In genomic region chr16:4683581-4684456, GRCm38 (mm10) we compare ENCODE assay signal across 8 mouse cellular contexts. TPM values are rescaled to one million over a fixed set of nuclear protein-coding genes. Genes with fewer than 3 reads are reported as not detected.
A peak's percentile ranks its signal among the peaks of the same experiment; 100 is the strongest.
DNase-seq lines count a peak whose midpoint lies in the region; ATAC-seq and TF ChIP-seq lines count a peak whose summit lies in the region.

No protein-coding gene starts in this region.

- TF ChIP-seq POLR2A in CH12.LX (IDR thresholded peaks at IDR 0.05; ENCODE audit: low read depth, low read length): peak; percentile 96

- no peak for TF ChIP-seq CTCF in CH12.LX (conservative IDR thresholded peaks at IDR 0.05 in 1 of 2, IDR thresholded peaks at IDR 0.05 in 1 of 2; ENCODE audit: low read depth in 2 of 2, low read length in 2 of 2)

- H3K4me1 ChIP-seq in CH12.LX (ENCODE audit: control insufficient read depth in 1 of 2, insufficient read depth in 2 of 2): peaks cover 13 to 52% of the 10 kb centered on the region in 2 experiments
- peaks cover 5% of the 10 kb centered on the region; the same call in 1 of the 2 replicates for H3K4me1 ChIP-seq in forebrain, embryonic 11.5 days (replicated peaks; ENCODE audit: control insufficient read depth, insufficient read depth, low read length)
- H3K4me1 ChIP-seq in heart, embryonic 16.5 days (ENCODE audit: control insufficient read depth, insufficient read depth, low read length): peaks cover 18% of the 10 kb centered on the region
- peaks cover 54% of the 10 kb centered on the region for H3K4me1 ChIP-seq in liver, embryonic 15.5 days (replicated peaks)
- H3K4me1 ChIP-seq in neural tube, embryonic 12.5 days: peaks cover 14% of the 10 kb centered on the region

- H3K79me2 ChIP-seq in CH12.LX (replicated peaks; ENCODE audit: control insufficient read depth, extremely low read depth, insufficient read depth, poor library complexity, severe bottlenecking): peaks cover 23% of the 10 kb centered on the region

- H3K36me3 ChIP-seq in CH12.LX (replicated peaks in 1 of 2; ENCODE audit: control insufficient read depth in 1 of 2, insufficient read depth in 1 of 2, low read length in 1 of 2): peaks cover 9 to 23% of the 10 kb centered on the region in 2 experiments
- H3K36me3 ChIP-seq in forebrain, embryonic 11.5 days (ENCODE audit: control insufficient read depth, insufficient read depth, low read length): peaks cover 6% of the 10 kb centered on the region; the same call in 1 of the 2 replicates
- peaks cover 8% of the 10 kb centered on the region for H3K36me3 ChIP-seq in heart, embryonic 16.5 days (ENCODE audit: control insufficient read depth, insufficient read depth)
- H3K36me3 ChIP-seq in liver, embryonic 15.5 days (replicated peaks): peaks cover 21% of the 10 kb centered on the region
- H3K36me3 ChIP-seq in neural tube, embryonic 12.5 days: peaks cover 12% of the 10 kb centered on the region

- H3K9me3 ChIP-seq in CH12.LX (replicated peaks; ENCODE audit: low read length): no peaks in the 10 kb centered on the region
- no peaks in the 10 kb centered on the region for H3K9me3 ChIP-seq in forebrain, embryonic 11.5 days (ENCODE audit: control insufficient read depth, low read length)
- no peaks in the 10 kb centered on the region for H3K9me3 ChIP-seq in heart, embryonic 16.5 days (replicated peaks; ENCODE audit: control insufficient read depth, low read length)
- H3K9me3 ChIP-seq in liver, embryonic 15.5 days (replicated peaks): no peaks in the 10 kb centered on the region
- no peaks in the 10 kb centered on the region for H3K9me3 ChIP-seq in neural tube, embryonic 12.5 days

- peak overlapping the region; percentile 78 for H3K27ac ChIP-seq in CH12.LX (ENCODE audit: insufficient read depth, low read depth)
- no peak overlapping the region; the same call in 1 of the 2 replicates for H3K27ac ChIP-seq in forebrain, embryonic 11.5 days (ENCODE audit: low read depth, low read length)
- peak overlapping the region; percentile 83 for H3K27ac ChIP-seq in heart, embryonic 16.5 days (ENCODE audit: low read length)
- peak overlapping the region; percentile 73 for H3K27ac ChIP-seq in liver, embryonic 15.5 days (replicated peaks)
- H3K27ac ChIP-seq in neural tube, embryonic 12.5 days: no peak overlapping the region

- WGBS in forebrain, embryonic 11.5 days: under 1% methylated on average over 54 of the region's 54 CpGs
- WGBS in heart, embryonic 16.5 days: under 1% methylated on average over 54 of the region's 54 CpGs
- under 1% methylated on average over 54 of the region's 54 CpGs for WGBS in liver, embryonic 15.5 days (ENCODE audit: insufficient replicate concordance)
- WGBS in neural tube, embryonic 12.5 days: under 1% methylated on average over 54 of the region's 54 CpGs

- no peak for TF ChIP-seq RAD21 in CH12.LX (IDR thresholded peaks at IDR 0.05; ENCODE audit: low read depth, low read length)

- ATAC-seq in forebrain, embryonic 11.5 days (replicated peaks; ENCODE audit: low FRiP score): peak; percentile 86
- peak; percentile 80 for ATAC-seq in heart, embryonic 16.5 days (replicated peaks; ENCODE audit: extremely low read depth, insufficient read depth, low FRiP score)
- peak; percentile 79 for ATAC-seq in liver, embryonic 15.5 days (ENCODE audit: insufficient read depth)
- ATAC-seq in neural tube, embryonic 12.5 days (ENCODE audit: low FRiP score, low read depth): peak; percentile 80

- H3K9ac ChIP-seq in CH12.LX (ENCODE audit: insufficient read depth, low read depth): peak overlapping the region; percentile 98
- H3K9ac ChIP-seq in forebrain, embryonic 11.5 days (ENCODE audit: low read length): peak overlapping the region; percentile 83
- peak overlapping the region; percentile 87 for H3K9ac ChIP-seq in heart, embryonic 16.5 days (ENCODE audit: low read length)
- peak overlapping the region; percentile 85 for H3K9ac ChIP-seq in liver, embryonic 15.5 days
- H3K9ac ChIP-seq in neural tube, embryonic 12.5 days: peak overlapping the region; percentile 81

- in situ Hi-C loops in CH12.LX (cut with MboI; ENCODE audit: low pct_ligation_motif_present, low pct_unique_long_range_greater_than_20kb, low sequenced_read_pairs): no loop called here

- peak overlapping the region; percentile 89; the same call in 1 of the 2 replicates for H3K4me2 ChIP-seq in CH12.LX (ENCODE audit: insufficient read depth, low read depth, poor library complexity, severe bottlenecking)
- peak overlapping the region; percentile 76 for H3K4me2 ChIP-seq in forebrain, embryonic 11.5 days (ENCODE audit: low read depth, low read length, severe bottlenecking)
- peak overlapping the region; percentile 87 for H3K4me2 ChIP-seq in heart, embryonic 16.5 days (ENCODE audit: low read depth, low read length)
- peak overlapping the region; percentile 87 for H3K4me2 ChIP-seq in liver, embryonic 15.5 days
- peak overlapping the region; percentile 92 for H3K4me2 ChIP-seq in neural tube, embryonic 12.5 days (replicated peaks)

- no peaks in the 10 kb centered on the region for H3K27me3 ChIP-seq in CH12.LX (replicated peaks)
- no peaks in the 10 kb centered on the region for H3K27me3 ChIP-seq in forebrain, embryonic 11.5 days (ENCODE audit: control insufficient read depth, insufficient read depth, low read length)
- H3K27me3 ChIP-seq in heart, embryonic 16.5 days (ENCODE audit: control insufficient read depth, insufficient read depth, low read length): no peaks in the 10 kb centered on the region
- no peaks in the 10 kb centered on the region for H3K27me3 ChIP-seq in liver, embryonic 15.5 days
- no peaks in the 10 kb centered on the region for H3K27me3 ChIP-seq in neural tube, embryonic 12.5 days (replicated peaks)

- H3K4me3 ChIP-seq in CH12.LX (replicated peaks in 1 of 3; ENCODE audit: low read depth in 2 of 3, low read length in 2 of 3, poor library complexity in 1 of 3): peak overlapping the region; percentile 63 to 83 (median 81)
- H3K4me3 ChIP-seq in forebrain, embryonic 11.5 days (ENCODE audit: low read depth, low read length): peak overlapping the region; percentile 88
- peak overlapping the region; percentile 86 for H3K4me3 ChIP-seq in heart, embryonic 16.5 days (ENCODE audit: low read length)
- peak overlapping the region; percentile 80 for H3K4me3 ChIP-seq in liver, embryonic 15.5 days (replicated peaks)
- peak overlapping the region; percentile 88 for H3K4me3 ChIP-seq in neural tube, embryonic 12.5 days

- TF ChIP-seq EP300 in CH12.LX (IDR thresholded peaks at IDR 0.05; ENCODE audit: low read length): no peak; the same call in 1 of the 2 replicates

- dilution Hi-C loops in CH12.LX (cut with MboI; ENCODE audit: extremely low pct_ligation_motif_present, extremely low pct_unique_long_range_greater_than_20kb, low sequenced_read_pairs): no loop called here

- peak; percentile 97 for DNase-seq in CH12.LX (ENCODE audit: extremely low read depth)
- peak; percentile 90 for DNase-seq in c-Kit-positive CD71-positive TER-119-negative erythroid progenitor cells, embryonic 14.5 days (ENCODE audit: low read depth)
- peak; percentile 97 for DNase-seq in forebrain, embryonic 11.5 days (ENCODE audit: low spot score)
- peak; percentile 95 to 99 for DNase-seq in kidney, postnatal 36 days
- peak; percentile 93 for DNase-seq in telencephalon, adult 2 months (ENCODE audit: low read depth, low spot score)

RNA-seq across cellular contexts. Expression of gene Coro7, which starts 4.2 kb away (rescaled TPM):
- total RNA-seq in CH12.LX (2012; rRNA removed) (19.8 and 20.0 TPM in 2 replicates), CH12.LX (2014; rRNA removed) (5.7 and 6.1 TPM in 2 replicates)
- 40.2 and 43.2 TPM in 2 replicates for polyA plus RNA-seq in CH12.LX (2012; ENCODE audit: insufficient read length, low read depth)
- 20.5 and 23.3 TPM in 2 replicates for polyA plus RNA-seq in forebrain, embryonic 11.5 days (2014; fragmentation: Nextera tagmentation; extraction: Ambion mirVana)
- 13.7 TPM in 2 replicates for polyA plus RNA-seq in heart, embryonic 16.5 days (2015; fragmentation: Nextera tagmentation; extraction: Ambion mirVana)
- polyA plus RNA-seq in liver, embryonic 15.5 days (2015; fragmentation: Nextera tagmentation; extraction: Ambion mirVana): 10.5 and 13.1 TPM in 2 replicates
- polyA plus RNA-seq in neural tube, embryonic 12.5 days (2016; fragmentation: Nextera tagmentation; extraction: Ambion mirVana): 23.6 and 31.2 TPM in 2 replicates

RNA-seq across cellular contexts. Expression of gene Nmral1, which starts 35.3 kb away (rescaled TPM):
- total RNA-seq in CH12.LX (2012; rRNA removed): 20.0 and 20.3 TPM in 2 replicates
- total RNA-seq in CH12.LX (2014; rRNA removed): 2.4 and 3.6 TPM in 2 replicates
- 3.2 TPM in 2 replicates for polyA plus RNA-seq in CH12.LX (2012; ENCODE audit: insufficient read length, low read depth)
- polyA plus RNA-seq in forebrain, embryonic 11.5 days (2014; fragmentation: Nextera tagmentation; extraction: Ambion mirVana): 212 and 220 TPM in 2 replicates
- polyA plus RNA-seq in heart, embryonic 16.5 days (2015; fragmentation: Nextera tagmentation; extraction: Ambion mirVana): 29.7 and 29.9 TPM in 2 replicates
- 37.2 and 39.6 TPM in 2 replicates for polyA plus RNA-seq in liver, embryonic 15.5 days (2015; fragmentation: Nextera tagmentation; extraction: Ambion mirVana)
- polyA plus RNA-seq in neural tube, embryonic 12.5 days (2016; fragmentation: Nextera tagmentation; extraction: Ambion mirVana): 98.7 and 105 TPM in 2 replicates

RNA-seq across cellular contexts. Expression of gene Hmox2, which starts 42.3 kb away (rescaled TPM):
- total RNA-seq in CH12.LX (2012; rRNA removed) (72.3 and 73.2 TPM in 2 replicates), CH12.LX (2014; rRNA removed) (74.0 and 80.4 TPM in 2 replicates)
- polyA plus RNA-seq in CH12.LX (2012; ENCODE audit: insufficient read length, low read depth): 91.9 and 121 TPM in 2 replicates
- polyA plus RNA-seq in forebrain, embryonic 11.5 days (2014; fragmentation: Nextera tagmentation; extraction: Ambion mirVana): 74.3 and 80.3 TPM in 2 replicates
- 98.1 and 101 TPM in 2 replicates for polyA plus RNA-seq in heart, embryonic 16.5 days (2015; fragmentation: Nextera tagmentation; extraction: Ambion mirVana)
- polyA plus RNA-seq in liver, embryonic 15.5 days (2015; fragmentation: Nextera tagmentation; extraction: Ambion mirVana): 36.6 and 37.9 TPM in 2 replicates
- 88.9 and 90.0 TPM in 2 replicates for polyA plus RNA-seq in neural tube, embryonic 12.5 days (2016; fragmentation: Nextera tagmentation; extraction: Ambion mirVana)

RNA-seq across cellular contexts. Expression of gene Dnaja3, which starts 44.0 kb away (rescaled TPM):
- total RNA-seq in CH12.LX (2012; rRNA removed): 80.4 and 81.8 TPM in 2 replicates
- 85.1 and 85.3 TPM in 2 replicates for total RNA-seq in CH12.LX (2014; rRNA removed)
- polyA plus RNA-seq in CH12.LX (2012; ENCODE audit: insufficient read length, low read depth): 51.5 and 56.6 TPM in 2 replicates
- polyA plus RNA-seq in forebrain, embryonic 11.5 days (2014; fragmentation: Nextera tagmentation; extraction: Ambion mirVana): 57.7 and 60.7 TPM in 2 replicates
- polyA plus RNA-seq in heart, embryonic 16.5 days (2015; fragmentation: Nextera tagmentation; extraction: Ambion mirVana): 87.5 and 88.7 TPM in 2 replicates
- polyA plus RNA-seq in liver, embryonic 15.5 days (2015; fragmentation: Nextera tagmentation; extraction: Ambion mirVana): 45.7 and 50.1 TPM in 2 replicates
- 51.5 and 56.4 TPM in 2 replicates for polyA plus RNA-seq in neural tube, embryonic 12.5 days (2016; fragmentation: Nextera tagmentation; extraction: Ambion mirVana)

RNA-seq across cellular contexts. Expression of gene Vasn, which starts 44.1 kb away (rescaled TPM):
- total RNA-seq in CH12.LX (2012; rRNA removed) (1.4 and 2.0 TPM in 2 replicates), CH12.LX (2014; rRNA removed) (2.2 TPM in 2 replicates)
- 4.1 and 5.0 TPM in 2 replicates for polyA plus RNA-seq in CH12.LX (2012; ENCODE audit: insufficient read length, low read depth)
- 7.6 and 7.7 TPM in 2 replicates for polyA plus RNA-seq in forebrain, embryonic 11.5 days (2014; fragmentation: Nextera tagmentation; extraction: Ambion mirVana)
- 15.7 and 17.2 TPM in 2 replicates for polyA plus RNA-seq in heart, embryonic 16.5 days (2015; fragmentation: Nextera tagmentation; extraction: Ambion mirVana)
- 2.4 and 2.8 TPM in 2 replicates for polyA plus RNA-seq in liver, embryonic 15.5 days (2015; fragmentation: Nextera tagmentation; extraction: Ambion mirVana)
- polyA plus RNA-seq in neural tube, embryonic 12.5 days (2016; fragmentation: Nextera tagmentation; extraction: Ambion mirVana): 10.9 and 11.3 TPM in 2 replicates

Comparison
In these comparisons a context has a peak if more than half of its experiments do, and no peak if none do; other contexts are left out.
1. H3K27ac ChIP-seq: peak in CH12.LX (single experiment), heart, embryonic 16.5 days (single experiment) and liver, embryonic 15.5 days (single experiment); none in forebrain, embryonic 11.5 days (single experiment) and neural tube, embryonic 12.5 days (single experiment).
2. Peak in every context shown above with its lines, with median percentiles within 50 percentile points of each other: DNase-seq, H3K4me2 ChIP-seq, H3K4me3 ChIP-seq, H3K9ac ChIP-seq and ATAC-seq.